Mouse (Mus musculus) gonadal fat pad, adult 2 months (tissue): ENCODE measurements around the gene Stra8. TPM values are rescaled to one million over a fixed set of nuclear protein-coding genes. Genes with fewer than 3 reads are reported as not detected.

Experiments used
- DNase-seq: peaks from one replicate; pipeline ENCODE4 v3.0.0-alpha.2; 2012; ENCODE audit warnings: low read depth
- polyA plus RNA-seq: library from polyadenylated mRNA; depleted of rRNA; stranded (reverse); fragments of >200 nt; gene quantifications from 2 replicates; pipeline ENCODE4 v1.2.3, GENCODE M21; 2012; rRNA removed

Stra8 gene
- polyA plus RNA-seq, 1 experiment, result not detected

DNA sequence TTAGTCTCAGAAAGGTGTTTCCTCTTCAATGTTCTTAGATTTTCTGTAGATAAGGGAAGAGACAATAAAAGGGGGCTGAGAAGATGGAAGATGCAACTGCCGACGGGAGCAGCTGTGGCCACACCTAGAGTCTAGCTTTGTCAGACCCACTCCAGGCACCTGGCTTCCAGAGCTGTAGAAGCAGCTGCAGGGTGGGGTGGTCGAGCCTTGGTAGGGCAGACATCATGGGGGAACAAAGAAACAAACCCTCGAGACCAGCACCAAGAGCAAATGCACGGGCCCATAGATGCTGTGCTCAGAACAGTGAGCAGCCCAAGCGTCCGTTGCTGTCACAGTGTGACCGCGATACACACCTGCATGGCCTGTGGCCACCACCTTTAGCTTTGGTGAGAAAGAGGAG lies 22.5 kb downstream of the Stra8 start:
- no peak for DNase-seq

DNA sequence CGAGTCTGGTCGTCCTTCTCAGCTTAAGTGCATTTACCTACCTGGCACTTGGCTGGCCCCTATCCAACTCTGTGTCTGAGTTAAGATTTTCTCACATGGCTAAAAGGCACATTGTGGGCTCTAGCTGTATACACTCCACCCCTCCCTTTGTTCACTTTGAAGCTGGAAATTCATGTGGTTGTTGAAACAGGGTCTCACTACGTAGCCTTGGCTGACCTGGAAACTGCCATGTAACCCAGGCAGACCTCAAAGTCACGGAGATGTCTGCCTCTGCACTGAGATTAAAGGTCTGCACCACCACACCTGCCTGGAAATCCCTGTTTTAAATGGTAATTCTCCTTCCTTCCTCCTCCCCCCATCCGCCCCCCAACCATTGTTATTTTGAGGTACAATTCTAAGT lies 23.5 kb downstream of the Stra8 start:
- DNase-seq, result no peak

DNA sequence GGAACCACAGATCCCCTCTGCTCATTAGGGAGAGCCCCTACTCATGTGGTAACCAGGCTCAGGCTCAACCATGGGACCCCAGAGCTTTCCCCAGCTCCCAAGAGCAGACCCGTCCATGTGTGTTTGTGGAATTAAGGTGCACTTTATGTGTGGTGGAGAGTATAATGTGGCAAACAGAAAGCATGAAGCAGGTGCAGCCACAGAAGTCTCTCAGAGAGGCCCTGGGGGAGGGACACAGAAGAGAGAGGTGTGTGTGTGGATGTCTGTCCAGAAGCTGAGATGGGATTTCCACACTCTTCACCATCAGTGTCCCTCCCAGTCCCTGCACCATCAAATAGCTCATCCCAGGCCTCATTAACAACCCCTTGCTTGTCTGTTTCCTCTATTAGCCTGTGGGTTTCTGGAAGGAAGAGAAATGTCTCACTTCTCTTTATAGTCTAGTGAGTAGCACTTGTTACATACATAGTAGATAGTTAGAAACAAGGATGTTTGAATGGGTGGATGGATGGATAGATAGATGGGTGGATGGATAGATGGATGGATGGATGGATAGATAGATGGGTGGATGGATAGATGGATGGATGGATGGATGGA lies 26.6 kb downstream of the Stra8 start:
- DNase-seq, result no peak

DNA sequence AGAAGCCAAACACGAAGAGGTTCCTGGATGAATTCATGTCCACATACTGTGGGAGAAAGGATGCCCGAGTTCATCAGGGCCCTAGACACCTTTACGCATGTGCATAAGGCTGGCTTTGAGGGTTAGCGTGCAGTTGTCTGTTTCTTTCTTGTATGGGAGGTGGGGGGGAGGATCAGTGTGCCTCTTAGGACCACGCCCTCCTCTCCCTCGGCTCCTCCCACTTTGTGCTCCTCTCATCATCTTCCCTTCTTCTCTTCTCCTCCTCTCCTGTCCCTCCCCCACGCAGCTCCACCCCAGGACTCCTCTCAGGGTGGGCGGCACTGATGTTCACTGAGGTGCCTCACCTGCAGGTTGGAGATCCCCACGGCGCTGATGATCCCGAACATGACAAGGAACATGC lies 28.5 kb downstream of the Stra8 start:
- DNase-seq, result no peak

DNA sequence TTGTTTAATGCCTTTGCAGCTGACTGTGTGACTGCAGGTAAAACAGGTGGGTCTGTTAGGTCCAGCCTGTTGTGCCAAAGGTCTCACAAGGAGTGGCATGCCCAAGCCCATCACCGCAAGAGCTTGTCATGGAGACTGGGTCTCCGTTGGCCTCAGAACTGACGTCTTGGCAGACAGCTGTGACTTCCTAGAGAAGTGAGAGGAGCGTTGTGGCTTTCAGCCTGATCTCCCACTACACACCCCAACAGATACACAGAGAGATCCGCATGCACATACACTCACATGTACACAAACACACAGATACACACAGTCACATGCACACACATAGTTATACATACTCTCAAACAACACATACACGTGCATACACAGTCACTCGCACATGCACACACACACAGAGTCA lies 31.6 kb downstream of the Stra8 start:
- no peak for DNase-seq

DNA sequence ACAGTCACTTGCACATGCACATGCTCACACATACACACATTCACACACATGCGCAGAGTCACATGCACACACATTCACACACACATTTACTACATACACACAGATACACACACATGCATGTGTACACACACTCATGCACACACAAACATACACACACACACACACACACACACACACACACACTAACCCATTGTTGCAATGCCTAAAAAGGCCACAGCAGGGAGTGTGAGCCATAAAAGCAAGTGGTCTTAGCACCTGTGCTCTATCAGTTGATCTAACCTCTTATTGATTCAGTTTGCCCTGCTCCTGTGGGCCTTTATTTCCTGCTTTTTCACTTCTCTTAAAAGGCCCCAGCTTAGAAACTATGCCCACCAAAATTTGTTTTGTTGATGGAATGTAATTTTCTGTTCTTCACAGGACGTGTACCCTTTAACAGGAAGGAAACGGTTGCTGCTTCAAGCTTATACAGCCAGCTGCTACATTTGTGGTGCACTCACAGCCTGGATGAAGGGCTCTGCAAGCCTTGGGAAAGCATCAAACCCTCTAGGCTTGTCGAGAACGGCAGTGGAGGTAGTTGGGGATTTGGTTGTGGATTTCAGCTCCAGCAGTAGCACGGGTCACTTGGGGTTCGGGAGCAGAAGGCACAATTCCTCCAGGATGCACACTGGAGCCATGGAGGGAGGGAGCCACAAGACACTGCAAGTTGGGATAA lies 32.1 kb downstream of the Stra8 start:
- DNase-seq, result no peak

DNA sequence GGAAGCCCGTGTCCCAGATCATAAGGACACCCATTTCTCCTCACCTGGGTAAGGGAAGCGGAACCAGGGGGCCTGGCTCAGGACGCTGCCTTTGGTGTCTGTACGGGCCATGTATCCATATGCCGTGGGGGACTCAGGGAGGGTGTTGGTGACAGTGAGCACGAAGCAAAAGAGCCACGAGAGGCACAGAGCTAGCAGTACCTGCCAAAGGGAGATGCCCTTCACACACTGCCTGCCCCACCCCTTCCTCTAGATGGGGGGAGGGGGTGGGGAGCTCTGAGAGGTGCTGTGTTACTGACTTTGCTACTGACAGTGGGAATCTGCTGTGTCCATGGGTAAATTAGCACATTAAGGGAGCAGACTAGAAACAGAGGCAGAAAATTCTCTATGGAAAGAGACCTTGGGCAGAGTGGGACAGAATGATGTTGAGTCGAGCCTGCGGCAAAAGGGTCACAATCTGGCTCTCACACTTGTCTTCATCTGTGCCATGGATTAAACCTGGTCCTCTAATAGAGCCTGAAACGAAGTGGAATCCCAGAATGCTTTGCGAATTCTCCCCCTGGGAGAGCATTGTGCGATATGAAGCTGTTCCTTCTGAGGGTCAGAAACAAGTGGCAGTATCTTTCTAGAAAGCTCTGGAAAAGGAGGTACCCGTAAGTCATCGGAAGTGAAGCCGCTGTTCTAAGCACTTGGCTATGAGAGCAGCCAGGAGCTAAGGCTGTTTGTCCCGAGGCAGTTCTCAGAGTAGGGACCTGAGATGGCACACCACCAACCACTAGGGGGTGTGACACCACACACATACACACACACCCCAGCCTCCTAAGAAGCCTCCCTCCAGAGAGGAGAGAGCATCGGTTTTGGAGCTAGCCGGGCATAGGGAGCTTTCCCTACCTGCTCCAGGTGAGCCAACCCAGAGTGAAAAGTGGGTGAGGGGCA lies 35.2 kb downstream of the Stra8 start:
- DNase-seq, result no peak

DNA sequence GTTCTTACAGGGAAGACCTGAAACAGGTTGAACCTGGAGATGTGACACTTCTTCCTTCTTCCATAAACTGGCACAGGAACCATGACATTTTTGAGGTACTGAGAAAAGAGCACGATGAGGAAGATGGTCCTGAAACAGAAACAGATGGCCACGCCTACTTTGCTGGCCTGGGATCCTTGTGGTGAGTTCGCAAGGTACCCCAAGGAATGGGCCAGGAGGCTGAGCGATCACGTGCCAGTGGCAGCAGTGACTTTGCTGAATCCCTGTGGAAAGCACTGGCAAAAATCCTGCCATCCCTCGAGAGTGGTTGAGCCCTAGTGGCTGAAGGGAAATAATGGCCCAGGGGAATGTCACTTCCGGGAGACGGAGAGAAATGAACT lies 35.9 kb downstream of the Stra8 start:
- no peak for DNase-seq

DNA sequence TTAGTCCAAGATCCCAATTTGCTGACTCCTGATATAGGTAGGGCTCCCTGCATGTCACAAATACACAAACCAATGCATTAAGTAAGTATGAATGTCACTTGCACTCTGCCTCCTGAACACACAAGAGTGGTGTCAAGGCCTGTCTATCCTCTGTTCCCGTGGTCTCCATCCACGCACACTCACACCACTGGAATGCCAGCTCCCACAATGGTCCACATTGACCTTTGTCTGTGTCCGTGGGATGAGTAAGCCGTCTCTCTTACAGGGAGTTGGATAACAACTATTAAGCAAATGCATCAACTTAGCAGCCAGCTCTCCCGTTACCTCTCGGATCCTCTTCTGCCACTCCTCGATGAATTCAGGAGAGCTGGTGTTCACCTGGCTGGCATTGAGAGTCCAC lies 39.2 kb downstream of the Stra8 start:
- DNase-seq, result no peak

DNA sequence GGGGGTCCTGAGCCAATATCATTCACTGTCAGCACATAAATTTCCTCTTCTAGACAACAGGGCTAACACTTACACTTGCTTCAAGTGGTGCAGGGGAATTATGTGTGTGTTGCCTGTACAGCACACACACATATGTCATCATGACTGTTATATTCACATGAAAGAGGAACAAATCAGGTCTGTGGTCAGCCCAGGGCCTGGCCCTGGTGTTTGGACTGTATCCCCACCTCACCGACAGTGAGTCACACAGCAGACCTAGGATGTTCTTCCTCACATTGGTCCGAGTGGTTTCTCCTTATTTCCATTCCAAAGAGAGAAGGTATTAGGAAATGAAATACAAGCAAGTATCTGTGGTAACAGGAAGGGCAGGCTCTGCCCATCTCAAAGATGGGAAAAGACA lies 44.6 kb downstream of the Stra8 start:
- DNase-seq, result no peak

DNA sequence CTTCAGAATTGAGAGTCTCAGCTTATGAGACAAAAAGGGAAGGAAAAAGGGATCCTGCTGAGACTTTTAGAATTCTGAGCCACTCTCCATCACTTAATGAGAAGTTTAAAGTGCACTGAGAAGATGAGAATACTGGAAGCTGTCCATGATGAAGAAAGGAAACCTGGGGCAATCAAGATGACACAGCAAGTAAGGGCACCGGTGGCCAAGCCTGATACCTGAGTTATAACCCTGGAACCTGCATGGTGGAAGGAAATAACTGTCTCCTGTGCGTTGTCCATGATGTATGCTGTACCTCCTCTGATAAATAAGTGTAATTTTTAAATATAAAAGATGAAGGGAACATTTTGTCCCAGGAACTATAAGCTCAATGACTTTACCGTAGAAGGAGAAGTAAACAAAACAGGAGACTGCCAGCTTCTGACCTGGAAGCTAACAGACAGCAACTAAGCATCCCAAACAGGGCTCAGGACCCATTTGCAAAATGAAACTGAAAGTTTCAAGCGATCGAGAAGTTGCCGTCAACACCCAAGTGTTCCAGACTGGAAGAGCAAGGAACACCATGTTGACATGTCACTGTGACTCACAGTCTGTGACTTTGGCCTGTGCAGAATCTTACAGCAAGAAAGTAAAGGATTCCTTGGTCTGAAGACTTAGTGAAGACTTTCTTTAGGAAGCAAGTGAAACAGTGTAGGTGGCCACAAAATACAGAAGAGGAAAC lies 46.0 kb downstream of the Stra8 start:
- DNase-seq, result no peak

DNA sequence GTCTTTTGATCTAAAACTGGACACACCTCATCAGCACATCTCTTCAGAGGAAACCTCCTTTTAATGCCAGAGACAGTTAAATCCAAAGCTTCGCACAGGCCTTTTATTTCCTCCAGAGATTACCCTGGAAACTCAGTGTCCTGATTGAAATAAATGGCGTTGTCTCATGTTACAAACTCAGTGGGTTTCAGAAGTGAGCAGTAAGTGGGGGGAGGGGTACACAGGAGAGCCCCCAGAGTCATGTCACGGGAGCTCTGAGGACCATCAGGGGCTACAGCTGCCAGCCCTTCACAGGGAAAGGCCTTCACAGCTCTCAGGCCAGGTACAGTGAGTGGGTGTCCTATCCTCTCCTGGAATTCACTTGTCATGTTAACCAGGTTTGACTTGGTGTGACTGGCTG lies 51.2 kb downstream of the Stra8 start:
- DNase-seq, result no peak

DNA sequence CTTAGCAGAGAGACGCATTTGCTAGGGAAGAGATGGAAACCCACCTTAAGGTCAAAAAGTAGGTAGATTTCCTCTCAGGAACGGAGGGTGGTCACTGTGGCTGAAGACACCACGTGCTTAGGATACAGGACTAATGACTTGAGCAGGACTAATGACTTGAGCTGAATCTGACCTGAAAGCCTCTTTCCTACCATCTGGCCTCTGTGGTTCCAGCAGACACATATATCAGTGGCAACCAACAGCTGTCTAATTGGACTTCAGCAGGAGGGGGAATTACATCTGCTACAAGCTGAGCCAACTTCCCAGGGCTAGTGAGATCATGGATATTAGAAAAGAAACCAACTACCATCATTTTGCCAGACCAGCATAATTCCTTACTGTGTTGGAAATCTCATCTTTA lies 59.3 kb downstream of the Stra8 start:
- DNase-seq, result no peak

DNA sequence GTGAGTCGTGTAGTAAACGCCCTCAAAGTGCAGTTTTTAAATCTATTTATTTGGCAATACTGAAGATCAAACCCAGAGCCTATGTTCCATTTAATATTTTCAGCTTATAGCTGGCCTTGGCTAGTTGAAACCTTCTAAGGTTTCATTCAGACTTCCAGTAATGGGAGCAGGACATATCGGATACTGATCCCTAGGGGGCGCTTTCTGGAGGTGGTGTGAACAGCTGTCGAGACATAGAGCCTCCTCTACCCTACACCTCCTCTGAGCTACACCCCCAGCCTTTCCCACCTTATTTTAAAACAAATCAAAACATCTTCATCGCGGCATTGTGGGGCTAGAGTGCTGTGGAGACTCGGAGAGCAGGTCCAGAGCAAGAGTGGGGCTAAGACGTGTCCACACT lies 60.7 kb downstream of the Stra8 start:
- no peak for DNase-seq

DNA sequence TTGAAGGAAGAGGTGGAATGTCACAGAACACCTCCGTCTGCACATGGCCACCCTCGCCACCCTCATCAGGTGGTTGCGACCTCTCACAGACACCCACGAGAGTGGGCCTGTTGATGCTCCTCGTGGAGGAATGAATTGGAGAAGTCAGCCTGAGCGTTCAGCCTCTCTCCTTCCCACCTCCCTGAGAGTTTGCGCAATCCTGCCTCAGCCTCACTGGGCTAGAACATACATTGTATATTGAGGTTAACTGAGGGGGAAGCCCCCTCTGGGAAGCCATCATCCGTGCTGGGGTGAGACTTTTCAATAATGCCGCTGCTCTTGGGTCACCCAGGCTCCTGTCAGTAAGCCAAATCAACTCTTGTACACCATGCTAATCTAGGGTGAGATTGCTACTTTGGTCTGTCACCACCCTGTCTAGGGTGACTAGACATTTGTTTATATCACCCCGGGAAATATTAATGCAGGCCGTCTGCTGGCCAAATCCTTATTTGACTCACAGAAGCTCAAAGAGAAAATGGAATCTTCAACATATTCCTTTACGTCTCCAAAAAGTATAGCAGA lies 67.2 kb downstream of the Stra8 start:
- DNase-seq, result no peak

DNA sequence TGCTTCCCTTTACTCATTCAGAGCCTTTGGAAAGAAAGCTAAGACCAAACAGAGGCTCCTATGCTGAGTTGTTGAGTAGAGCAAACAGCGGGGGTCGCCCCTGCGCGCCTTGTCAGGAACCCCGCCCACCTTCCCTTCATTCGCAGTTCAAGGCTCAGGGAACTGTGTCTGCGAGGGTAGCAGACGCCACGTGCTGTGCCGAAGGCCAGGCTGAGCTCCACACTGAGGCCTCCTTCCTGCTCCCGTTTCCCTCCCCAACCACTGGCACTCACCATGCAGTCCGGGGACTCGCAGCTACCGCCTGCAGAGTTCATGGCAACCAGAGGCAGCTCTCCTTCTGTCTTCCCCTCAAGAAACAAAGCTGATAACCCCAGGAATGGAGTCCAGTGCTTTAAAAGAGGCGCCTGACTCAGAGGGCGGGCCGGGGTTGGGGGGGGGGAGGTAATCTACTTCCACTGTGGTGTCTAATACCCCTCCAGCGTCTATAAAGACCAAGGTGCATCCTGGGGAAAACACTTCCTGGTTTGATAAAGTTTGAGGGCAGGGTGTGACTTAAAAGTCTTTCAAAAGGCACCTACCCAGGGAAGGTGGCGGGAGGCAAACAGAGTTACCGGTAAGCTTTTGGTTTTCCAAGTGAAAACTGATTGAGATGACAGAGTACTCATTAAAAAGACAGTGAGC lies 68.3 kb downstream of the Stra8 start, which contains the start of gene Slc23a4:
TSS of gene Slc23a4 (minus strand) at position 324 of the 681 bp plus-strand sequence.
- DNase-seq, result no peak

Other genes starting within 250 kb of the Stra8 start
- 9.4 and 10.1 TPM in 2 replicates for gene Agbl3, start 139.7 kb upstream of the Stra8 start, polyA plus RNA-seq
- 23.2 and 31.4 TPM in 2 replicates for gene Tmem140, start 57.0 kb upstream of the Stra8 start, polyA plus RNA-seq
- 6.5 and 6.7 TPM in 2 replicates for gene Cyren, start 42.1 kb upstream of the Stra8 start, polyA plus RNA-seq
- 16.4 and 16.9 TPM in 2 replicates for gene Wdr91, start 9.3 kb upstream of the Stra8 start, polyA plus RNA-seq
- 7.4 and 7.9 TPM in 2 replicates for gene Slc23a4, start 68.2 kb downstream of the Stra8 start, polyA plus RNA-seq
- 9.8 TPM in 2 replicates for gene Cnot4, start 213.6 kb downstream of the Stra8 start, polyA plus RNA-seq